Mouse (Mus musculus): Measurements from ENCODE around the gene Syt12. TPM values are rescaled to one million over a fixed set of nuclear protein-coding genes. Genes with fewer than 3 reads are reported as not detected.

Gene Syt12
- polyA plus RNA-seq, 1 experiment = 6.9 TPM

Other genes with a start within 250 kb of the Syt12 start
- 63.7 and 81.4 TPM in 2 replicates for gene Pold4, start 245.5 kb downstream of the Syt12 start, polyA plus RNA-seq (2012; ENCODE audit: insufficient read depth, insufficient read length, missing spikeins)
- 3.3 and 4.8 TPM in 2 replicates for gene Ssh3, start 208.3 kb downstream of the Syt12 start, polyA plus RNA-seq (2012; ENCODE audit: insufficient read depth, insufficient read length, missing spikeins)
- 0.87 TPM in 1 of 2 replicates, not detected in the other for gene Ankrd13d, start 194.3 kb downstream of the Syt12 start, polyA plus RNA-seq (2012; ENCODE audit: insufficient read depth, insufficient read length, missing spikeins)
- 30.7 and 35.9 TPM in 2 replicates for gene Grk2, start 171.2 kb downstream of the Syt12 start, polyA plus RNA-seq (2012; ENCODE audit: insufficient read depth, insufficient read length, missing spikeins)
- 18.9 and 20.6 TPM in 2 replicates for gene Kdm2a, start 79.2 kb downstream of the Syt12 start, polyA plus RNA-seq (2012; ENCODE audit: insufficient read depth, insufficient read length, missing spikeins)
- 4.3 and 4.5 TPM in 2 replicates for gene Rhod, start 38.0 kb downstream of the Syt12 start, polyA plus RNA-seq (2012; ENCODE audit: insufficient read depth, insufficient read length, missing spikeins)
- gene 2010003K11Rik, start 21.1 kb upstream of the Syt12 start, polyA plus RNA-seq (2012; ENCODE audit: insufficient read depth, insufficient read length, missing spikeins) = 30.6 and 32.3 TPM in 2 replicates
- 328 and 343 TPM in 2 replicates for gene Pcx, start 33.0 kb upstream of the Syt12 start, polyA plus RNA-seq (2012; ENCODE audit: insufficient read depth, insufficient read length, missing spikeins)
- gene Lrfn4, start 138.2 kb upstream of the Syt12 start, polyA plus RNA-seq (2012; ENCODE audit: insufficient read depth, insufficient read length, missing spikeins) = 0.36 TPM in 1 of 2 replicates, not detected in the other
- gene Rce1, start 148.2 kb upstream of the Syt12 start, polyA plus RNA-seq (2012; ENCODE audit: insufficient read depth, insufficient read length, missing spikeins) = 14.1 and 17.0 TPM in 2 replicates
- gene Gm960, start 221.2 kb upstream of the Syt12 start, polyA plus RNA-seq (2012; ENCODE audit: insufficient read depth, insufficient read length, missing spikeins) = not detected in 2 replicates
- gene Sptbn2, start 233.7 kb upstream of the Syt12 start, polyA plus RNA-seq (2012; ENCODE audit: insufficient read depth, insufficient read length, missing spikeins) = 0.13 TPM in 1 of 2 replicates, not detected in the other